8 mouse cellular contexts compared by ENCODE assay signal in the genomic region with DNA sequence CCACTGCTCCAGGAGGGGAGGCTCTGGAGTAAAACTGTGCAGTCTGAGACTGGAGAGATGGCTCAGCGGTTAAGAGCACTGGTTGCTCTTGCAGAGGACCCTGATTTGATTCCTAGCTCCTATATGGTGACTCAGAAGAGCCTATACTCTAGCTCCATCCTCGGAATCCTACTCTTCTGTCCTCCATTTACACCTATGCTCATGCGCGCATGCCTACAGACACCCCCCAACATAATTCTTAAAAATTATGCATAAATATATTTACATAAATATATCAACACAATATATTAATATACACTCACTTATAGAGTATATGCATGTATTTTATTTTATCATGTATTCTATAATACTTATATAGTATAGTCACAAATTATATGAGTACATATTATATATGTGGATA. TPM values are rescaled to one million over a fixed set of nuclear protein-coding genes. Genes with fewer than 3 reads are reported as not detected.
DNase-seq lines count a peak whose midpoint lies in the region; ATAC-seq lines count a peak whose summit lies in the region.

No protein-coding gene starts in this region.

- peaks cover 17% of the 10 kb centered on the region for H3K36me3 ChIP-seq in heart, embryonic 12.5 days
- H3K36me3 ChIP-seq in embryonic facial prominence, embryonic 10.5 days (replicated peaks), result peaks cover 14% of the 10 kb centered on the region
- peaks cover 18% of the 10 kb centered on the region for H3K36me3 ChIP-seq in hindbrain, embryonic 14.5 days (replicated peaks; ENCODE audit: control insufficient read depth, insufficient read depth)
- peaks cover 17% of the 10 kb centered on the region; the same call in 1 of the 2 replicates for H3K36me3 ChIP-seq in midbrain, embryonic 10.5 days

- H3K4me2 ChIP-seq in heart, embryonic 12.5 days, result peak overlapping the region; percentile 97; the same call in 1 of the 2 replicates
- H3K4me2 ChIP-seq in hindbrain, embryonic 14.5 days (replicated peaks), result peak overlapping the region; percentile 71

- no peak overlapping the region for H3K9ac ChIP-seq in heart, embryonic 12.5 days
- no peak overlapping the region for H3K9ac ChIP-seq in hindbrain, embryonic 14.5 days

- no peak for DNase-seq in heart, adult 9 months (ENCODE audit: low spot score in 2 of 2)
- DNase-seq in embryonic facial prominence, embryonic 10.5 days (ENCODE audit: low spot score), result no peak
- DNase-seq in hindbrain, embryonic 14.5 days (ENCODE audit: low spot score), result no peak
- no peak for DNase-seq in midbrain, embryonic 10.5 days (ENCODE audit: low spot score)
- no peak for DNase-seq in embryo, embryonic 11 days
- no peak for DNase-seq in cerebellum, adult 18-20 months

- H3K27ac ChIP-seq in heart, embryonic 12.5 days (ENCODE audit: poor library complexity, severe bottlenecking), result no peak overlapping the region
- no peak overlapping the region for H3K27ac ChIP-seq in embryonic facial prominence, embryonic 10.5 days (replicated peaks)
- H3K27ac ChIP-seq in hindbrain, embryonic 14.5 days, result no peak overlapping the region
- H3K27ac ChIP-seq in midbrain, embryonic 10.5 days (replicated peaks), result no peak overlapping the region

- no peak overlapping the region for H3K4me3 ChIP-seq in heart, embryonic 12.5 days
- H3K4me3 ChIP-seq in embryonic facial prominence, embryonic 10.5 days, result peak overlapping the region; percentile 70; the same call in 1 of the 2 replicates
- H3K4me3 ChIP-seq in hindbrain, embryonic 14.5 days (replicated peaks; ENCODE audit: low read length), result no peak overlapping the region
- peak overlapping the region; percentile 72; the same call in 1 of the 2 replicates for H3K4me3 ChIP-seq in midbrain, embryonic 10.5 days

- no peaks in the 10 kb centered on the region for H3K9me3 ChIP-seq in heart, embryonic 12.5 days (replicated peaks)
- H3K9me3 ChIP-seq in embryonic facial prominence, embryonic 10.5 days, result no peaks in the 10 kb centered on the region
- H3K9me3 ChIP-seq in hindbrain, embryonic 14.5 days (ENCODE audit: control insufficient read depth, low read length), result no peaks in the 10 kb centered on the region
- no peaks in the 10 kb centered on the region for H3K9me3 ChIP-seq in midbrain, embryonic 10.5 days (replicated peaks)

- ATAC-seq in heart, embryonic 12.5 days (ENCODE audit: insufficient number of reproducible peaks, low FRiP score), result no peak
- peak; percentile 5; the same call in 1 of the 2 replicates for ATAC-seq in hindbrain, embryonic 14.5 days (ENCODE audit: low FRiP score)
- ATAC-seq in activated CD4-positive, CD25-positive, alpha-beta regulatory T cell, adult 4 months, result no peak

- peaks cover 22% of the 10 kb centered on the region for H3K4me1 ChIP-seq in heart, embryonic 12.5 days (replicated peaks)
- H3K4me1 ChIP-seq in embryonic facial prominence, embryonic 10.5 days, result peaks cover 35% of the 10 kb centered on the region
- H3K4me1 ChIP-seq in hindbrain, embryonic 14.5 days (replicated peaks; ENCODE audit: control insufficient read depth, insufficient read depth, low read length), result no peaks in the 10 kb centered on the region; the same call in 1 of the 2 replicates
- peaks cover 43% of the 10 kb centered on the region for H3K4me1 ChIP-seq in midbrain, embryonic 10.5 days

- no peaks in the 10 kb centered on the region for H3K27me3 ChIP-seq in heart, embryonic 12.5 days (replicated peaks)
- H3K27me3 ChIP-seq in embryonic facial prominence, embryonic 10.5 days (replicated peaks; ENCODE audit: low read depth, poor library complexity, severe bottlenecking), result no peaks in the 10 kb centered on the region
- no peaks in the 10 kb centered on the region for H3K27me3 ChIP-seq in hindbrain, embryonic 14.5 days (ENCODE audit: control insufficient read depth, insufficient read depth, low read length)
- H3K27me3 ChIP-seq in midbrain, embryonic 10.5 days (ENCODE audit: low read depth, poor library complexity, severe bottlenecking), result no peaks in the 10 kb centered on the region

- 72% methylated on average over 4 of the region's 4 CpGs for WGBS in heart, embryonic 12.5 days
- WGBS in embryonic facial prominence, embryonic 10.5 days, result 75% methylated on average over 4 of the region's 4 CpGs
- 80% methylated on average over 4 of the region's 4 CpGs for WGBS in hindbrain, embryonic 14.5 days
- 72% methylated on average over 4 of the region's 4 CpGs for WGBS in midbrain, embryonic 10.5 days

RNA-seq across cellular contexts. Expression of a gene that starts 0.4 kb away (rescaled TPM):
- 11.4 and 12.0 TPM in 2 replicates for polyA plus RNA-seq in heart, embryonic 12.5 days (2016; fragmentation: Nextera tagmentation; extraction: Ambion mirVana)
- 28.2 and 28.6 TPM in 2 replicates for polyA plus RNA-seq in embryonic facial prominence, embryonic 10.5 days (2016; fragmentation: Nextera tagmentation; extraction: Ambion mirVana)
- polyA plus RNA-seq in hindbrain, embryonic 14.5 days (2014; fragmentation: Nextera tagmentation; extraction: Ambion mirVana), result 0.40 and 0.91 TPM in 2 replicates
- polyA plus RNA-seq in midbrain, embryonic 10.5 days (2016; fragmentation: Nextera tagmentation; extraction: Ambion mirVana), result 25.5 and 28.6 TPM in 2 replicates
- polyA plus RNA-seq in activated CD4-positive, CD25-positive, alpha-beta regulatory T cell, adult 4 months (2017; shearing (Covaris generic)), result 1 to 10 TPM in 1 of 2 experiments, under 1 TPM in 1; 0.70 to 3.2 TPM

RNA-seq across cellular contexts. Expression of a gene that starts 13.9 kb away (rescaled TPM):
- polyA plus RNA-seq in heart, embryonic 12.5 days (2016; fragmentation: Nextera tagmentation; extraction: Ambion mirVana), result 12.3 and 12.9 TPM in 2 replicates
- polyA plus RNA-seq in embryonic facial prominence, embryonic 10.5 days (2016; fragmentation: Nextera tagmentation; extraction: Ambion mirVana), result 1.2 and 2.1 TPM in 2 replicates
- 11.5 and 12.4 TPM in 2 replicates for polyA plus RNA-seq in hindbrain, embryonic 14.5 days (2014; fragmentation: Nextera tagmentation; extraction: Ambion mirVana)
- 3.5 and 3.6 TPM in 2 replicates for polyA plus RNA-seq in midbrain, embryonic 10.5 days (2016; fragmentation: Nextera tagmentation; extraction: Ambion mirVana)
- polyA plus RNA-seq in activated CD4-positive, CD25-positive, alpha-beta regulatory T cell, adult 4 months (2017; shearing (Covaris generic)), result 10 to 100 TPM; 23.9 to 27.1 TPM

RNA-seq across cellular contexts. Expression of a gene that starts 24.8 kb away (rescaled TPM):
- 151 and 156 TPM in 2 replicates for polyA plus RNA-seq in heart, embryonic 12.5 days (2016; fragmentation: Nextera tagmentation; extraction: Ambion mirVana)
- polyA plus RNA-seq in embryonic facial prominence, embryonic 10.5 days (2016; fragmentation: Nextera tagmentation; extraction: Ambion mirVana), result 107 and 114 TPM in 2 replicates
- polyA plus RNA-seq in hindbrain, embryonic 14.5 days (2014; fragmentation: Nextera tagmentation; extraction: Ambion mirVana), result 184 and 202 TPM in 2 replicates
- polyA plus RNA-seq in midbrain, embryonic 10.5 days (2016; fragmentation: Nextera tagmentation; extraction: Ambion mirVana), result 120 and 127 TPM in 2 replicates
- polyA plus RNA-seq in activated CD4-positive, CD25-positive, alpha-beta regulatory T cell, adult 4 months (2017; shearing (Covaris generic)), result 10 to 100 TPM; 86.0 to 87.7 TPM

RNA-seq across cellular contexts. Expression of a gene that starts 41.6 kb away (rescaled TPM):
- polyA plus RNA-seq in heart, embryonic 12.5 days (2016; fragmentation: Nextera tagmentation; extraction: Ambion mirVana), result 31.7 and 31.9 TPM in 2 replicates
- polyA plus RNA-seq in embryonic facial prominence, embryonic 10.5 days (2016; fragmentation: Nextera tagmentation; extraction: Ambion mirVana), result 9.5 and 9.7 TPM in 2 replicates
- 10.9 and 12.8 TPM in 2 replicates for polyA plus RNA-seq in hindbrain, embryonic 14.5 days (2014; fragmentation: Nextera tagmentation; extraction: Ambion mirVana)
- polyA plus RNA-seq in midbrain, embryonic 10.5 days (2016; fragmentation: Nextera tagmentation; extraction: Ambion mirVana), result 8.4 and 8.6 TPM in 2 replicates
- polyA plus RNA-seq in activated CD4-positive, CD25-positive, alpha-beta regulatory T cell, adult 4 months (2017; shearing (Covaris generic)), result under 1 TPM in 1 of 2 experiments, not detected in 1; 0.48 TPM

RNA-seq across cellular contexts. Expression of a gene that starts 42.3 kb away (rescaled TPM):
- polyA plus RNA-seq in heart, embryonic 12.5 days (2016; fragmentation: Nextera tagmentation; extraction: Ambion mirVana), result 924 and 950 TPM in 2 replicates
- 2,394 and 2,556 TPM in 2 replicates for polyA plus RNA-seq in embryonic facial prominence, embryonic 10.5 days (2016; fragmentation: Nextera tagmentation; extraction: Ambion mirVana)
- polyA plus RNA-seq in hindbrain, embryonic 14.5 days (2014; fragmentation: Nextera tagmentation; extraction: Ambion mirVana), result 5,273 and 5,278 TPM in 2 replicates
- 2,607 and 3,209 TPM in 2 replicates for polyA plus RNA-seq in midbrain, embryonic 10.5 days (2016; fragmentation: Nextera tagmentation; extraction: Ambion mirVana)
- 100 to 1,000 TPM; 262 to 341 TPM for polyA plus RNA-seq in activated CD4-positive, CD25-positive, alpha-beta regulatory T cell, adult 4 months (2017; shearing (Covaris generic))

Comparison
In these comparisons a context has a peak if more than half of its experiments do, and no peak if none do; other contexts are left out.
1. H3K4me3 ChIP-seq: peak in embryonic facial prominence, embryonic 10.5 days (single experiment) and midbrain, embryonic 10.5 days (single experiment); none in heart, embryonic 12.5 days (single experiment) and hindbrain, embryonic 14.5 days (single experiment).